Mouse (Mus musculus) thymus, adult 2 months (tissue): ENCODE measurements around the gene Snapc4.

Experiments
- CTCF ChIP-seq: fragments of 200-500 bp; IDR thresholded peaks from 2 replicates; pipeline ENCODE4 v1.5.1; 2012; ENCODE audit warnings: mild to moderate bottlenecking, control low read depth, low read length, moderate library complexity, borderline replicate concordance; ENCODE audit not compliant: control insufficient read depth, poor library complexity, insufficient read depth; ENCODE audit errors: extremely low read depth
- POLR2A ChIP-seq: fragments of 200-500 bp; IDR thresholded peaks from 2 replicates; pipeline ENCODE4 v1.6.1; 2012; ENCODE audit warnings: mild to moderate bottlenecking, low read length, control low read depth, moderate library complexity; ENCODE audit not compliant: control insufficient read depth, poor library complexity, insufficient read depth; ENCODE audit errors: extremely low read depth

- TF ChIP-seq CTCF (no peak), POLR2A (no peak)
Observed at GRCm38 (mm10) chr2:26351358-26352290, 28.8 kb downstream of the Snapc4 start, which contains the start of gene Dnlz.
